Mouse (Mus musculus): ENCODE measurements around the gene Spink2. TPM values are rescaled to one million over a fixed set of nuclear protein-coding genes. Genes with fewer than 3 reads are reported as not detected.

The Spink2 gene
- polyA plus RNA-seq, 1 experiment from 2014 or later = 0.17 TPM

DNA sequence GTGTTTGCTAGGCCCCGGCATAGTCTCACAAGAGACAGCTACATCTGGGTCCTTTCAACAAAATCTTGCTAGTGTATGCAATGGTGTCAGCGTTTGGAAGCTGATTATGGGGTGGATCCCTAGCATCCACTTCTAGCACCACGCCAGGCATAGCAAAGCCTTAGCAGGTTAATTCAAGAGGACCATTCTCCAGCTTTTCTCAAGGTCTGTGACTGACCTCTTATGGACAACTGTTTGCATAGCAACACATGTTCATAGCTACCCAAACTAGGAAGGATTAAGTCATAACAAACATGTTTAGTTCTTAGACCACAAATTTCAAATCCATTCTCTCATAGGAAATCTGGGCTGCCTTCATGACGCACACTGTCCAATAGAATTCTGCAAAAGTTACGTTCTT, 40.7 kb downstream of the Spink2 start:
- no peak overlapping the region for H3K9ac ChIP-seq
- H3K4me3 ChIP-seq (replicated peaks) = no peak overlapping the region
- no peaks in the 10 kb centered on the region for H3K27me3 ChIP-seq
- no peaks in the 10 kb centered on the region for H3K36me3 ChIP-seq
- H3K27ac ChIP-seq = no peak overlapping the region
- H3K9me3 ChIP-seq (replicated peaks) = no peaks in the 10 kb centered on the region
- no peak for ATAC-seq (ENCODE audit: low read depth)
- no peak overlapping the region for H3K4me2 ChIP-seq
- H3K4me1 ChIP-seq (replicated peaks) = no peaks in the 10 kb centered on the region
- DNase-seq = no peak
- WGBS (ENCODE audit: insufficient replicate concordance) = 52% methylated on average over 5 of the region's 5 CpGs

DNA sequence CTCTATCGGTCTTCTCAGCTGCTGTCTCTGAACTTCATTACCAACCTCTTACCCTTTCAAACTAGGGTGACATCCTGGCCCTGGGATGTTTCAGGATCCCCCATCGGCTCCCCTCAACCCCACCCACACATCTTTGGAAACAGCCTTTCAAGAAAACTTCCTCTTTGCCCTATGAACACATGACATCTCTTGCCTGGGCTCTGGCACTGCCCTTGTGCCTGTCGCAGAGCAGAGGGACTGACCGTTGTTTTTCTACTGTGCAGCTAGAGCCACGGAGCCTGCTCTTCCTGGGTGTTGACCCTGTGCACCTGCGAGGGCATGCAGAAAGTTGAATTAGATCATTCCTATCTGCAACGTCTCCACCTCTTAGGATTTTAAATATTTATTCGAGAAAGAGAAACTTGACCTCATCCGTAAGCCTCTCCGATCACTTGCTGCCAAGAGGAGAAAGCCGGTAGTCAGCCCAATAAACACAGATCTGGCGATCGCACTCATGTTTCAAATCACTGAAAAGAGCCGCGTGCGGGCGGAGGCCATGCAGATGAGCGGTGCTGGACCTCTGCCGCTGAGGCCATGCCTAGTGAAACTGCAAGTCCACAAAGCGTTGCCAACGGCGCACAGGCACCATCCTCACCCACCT, 43.8 kb downstream of the Spink2 start:
- Histone ChIP-seq H3K36me3 (no peaks in the 10 kb centered on the region), H3K27me3 (no peaks in the 10 kb centered on the region), H3K4me3 (replicated peaks) (no peak overlapping the region), H3K4me2 (no peak overlapping the region), H3K27ac (no peak overlapping the region), H3K9me3 (replicated peaks) (no peaks in the 10 kb centered on the region), H3K9ac (no peak overlapping the region), H3K4me1 (replicated peaks) (no peaks in the 10 kb centered on the region)
- no peak for ATAC-seq (ENCODE audit: low read depth)
- no peak for DNase-seq
- 70% methylated on average over 22 of the region's 22 CpGs for WGBS (ENCODE audit: insufficient replicate concordance)

DNA sequence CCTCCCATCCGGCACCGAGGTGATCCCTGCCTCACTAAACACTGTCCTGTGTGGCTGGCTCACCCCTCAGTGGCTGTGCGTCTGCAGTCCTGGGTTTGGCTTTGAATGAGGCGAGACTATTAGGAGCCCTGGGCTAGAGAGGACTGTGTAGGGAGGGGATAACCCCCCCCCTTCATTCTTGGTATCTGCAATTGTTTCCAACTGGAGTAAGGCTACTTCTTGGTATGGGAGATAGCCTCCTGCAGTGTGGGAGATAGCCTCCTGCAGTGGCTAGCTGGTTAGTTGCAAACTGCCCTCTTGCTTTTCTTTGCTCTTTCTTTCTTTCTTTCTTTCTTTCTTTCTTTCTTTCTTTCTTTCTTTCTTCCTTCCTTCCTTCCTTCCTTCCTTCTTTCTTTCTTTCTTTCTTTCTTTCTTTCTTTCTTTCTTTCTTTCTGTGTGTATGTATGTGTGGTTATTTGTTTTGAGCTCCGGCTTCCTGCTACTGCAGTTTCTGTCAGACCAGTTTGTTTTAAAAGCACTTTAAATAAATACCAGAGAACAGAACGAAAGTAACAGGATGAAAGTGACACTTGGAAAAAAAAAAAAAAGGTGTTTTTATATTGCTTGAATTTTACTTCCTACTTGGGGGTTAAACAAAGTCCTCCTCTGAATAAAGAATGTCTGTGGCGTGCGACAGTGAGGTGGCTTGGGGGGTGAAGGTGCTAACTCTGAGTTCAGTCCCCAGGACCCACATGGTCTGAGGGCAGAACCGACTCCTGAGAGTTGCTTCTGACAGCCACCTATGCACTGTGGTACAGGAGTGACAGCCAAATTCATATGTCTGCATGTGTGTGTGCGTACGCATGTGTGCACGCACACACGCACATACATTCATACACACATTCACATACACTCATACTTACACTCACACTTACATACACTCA, 45.3 kb downstream of the Spink2 start:
- DNase-seq = no peak
- WGBS (ENCODE audit: insufficient replicate concordance) = 63% methylated on average over 13 of the region's 13 CpGs
- Histone ChIP-seq H3K27ac (no peak overlapping the region), H3K9me3 (replicated peaks) (no peaks in the 10 kb centered on the region), H3K4me2 (no peak overlapping the region), H3K27me3 (no peaks in the 10 kb centered on the region), H3K36me3 (no peaks in the 10 kb centered on the region), H3K4me3 (replicated peaks) (no peak overlapping the region), H3K9ac (no peak overlapping the region), H3K4me1 (replicated peaks) (no peaks in the 10 kb centered on the region)
- no peak for ATAC-seq (ENCODE audit: low read depth)

DNA sequence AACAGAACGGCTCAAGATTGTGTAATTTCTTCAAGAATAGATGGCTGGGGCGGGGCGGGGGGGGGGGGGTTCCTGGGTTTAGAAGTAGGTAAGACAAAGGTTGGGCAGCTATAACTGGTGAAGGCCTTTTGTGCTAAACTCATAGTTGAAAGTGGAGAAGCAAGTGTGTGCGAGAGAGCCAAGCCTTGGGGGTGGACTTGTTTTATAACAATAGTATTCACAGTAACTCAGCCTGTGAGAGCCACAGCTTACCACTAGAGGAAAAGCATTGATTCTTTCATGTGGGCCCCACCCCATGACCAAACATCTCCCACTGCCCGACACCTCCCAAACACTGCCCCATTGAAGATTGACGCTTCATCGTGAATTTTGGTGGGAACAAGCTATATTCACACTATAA, 47.7 kb downstream of the Spink2 start:
- H3K4me2 ChIP-seq = no peak overlapping the region
- H3K4me1 ChIP-seq (replicated peaks) = no peaks in the 10 kb centered on the region
- 71% methylated on average over 7 of the region's 7 CpGs for WGBS (ENCODE audit: insufficient replicate concordance)
- no peak overlapping the region for H3K27ac ChIP-seq
- no peaks in the 10 kb centered on the region for H3K36me3 ChIP-seq
- H3K9ac ChIP-seq = no peak overlapping the region
- ATAC-seq (ENCODE audit: low read depth) (no peak), DNase-seq (no peak)
- no peaks in the 10 kb centered on the region for H3K9me3 ChIP-seq (replicated peaks)
- H3K27me3 ChIP-seq = no peaks in the 10 kb centered on the region
- no peak overlapping the region for H3K4me3 ChIP-seq (replicated peaks)

DNA sequence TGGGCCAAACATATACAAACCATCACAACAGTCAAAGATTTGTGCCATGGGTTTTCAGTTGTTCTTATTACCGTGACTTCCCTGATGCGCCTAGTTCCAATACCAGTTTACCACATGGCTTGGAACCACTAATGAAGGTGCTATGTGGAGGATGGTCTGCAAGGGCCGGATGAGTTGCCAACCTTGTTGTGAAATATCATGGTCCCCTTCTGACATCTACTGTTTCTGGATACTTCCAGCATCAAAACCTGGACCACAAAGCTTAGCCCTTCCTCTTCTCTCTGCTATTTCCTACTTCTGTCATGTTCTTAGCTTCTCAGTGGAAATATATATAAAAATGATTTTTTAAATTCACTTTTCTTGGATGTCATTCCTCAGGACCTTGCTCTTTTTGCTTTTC, 48.7 kb downstream of the Spink2 start:
- Histone ChIP-seq H3K9me3 (replicated peaks) (no peaks in the 10 kb centered on the region), H3K9ac (no peak overlapping the region), H3K27ac (no peak overlapping the region), H3K4me1 (replicated peaks) (no peaks in the 10 kb centered on the region), H3K27me3 (no peaks in the 10 kb centered on the region), H3K4me2 (no peak overlapping the region), H3K36me3 (no peaks in the 10 kb centered on the region), H3K4me3 (replicated peaks) (no peak overlapping the region)
- 59% methylated on average over 3 of the region's 3 CpGs for WGBS (ENCODE audit: insufficient replicate concordance)
- no peak for DNase-seq
- no peak for ATAC-seq (ENCODE audit: low read depth)

DNA sequence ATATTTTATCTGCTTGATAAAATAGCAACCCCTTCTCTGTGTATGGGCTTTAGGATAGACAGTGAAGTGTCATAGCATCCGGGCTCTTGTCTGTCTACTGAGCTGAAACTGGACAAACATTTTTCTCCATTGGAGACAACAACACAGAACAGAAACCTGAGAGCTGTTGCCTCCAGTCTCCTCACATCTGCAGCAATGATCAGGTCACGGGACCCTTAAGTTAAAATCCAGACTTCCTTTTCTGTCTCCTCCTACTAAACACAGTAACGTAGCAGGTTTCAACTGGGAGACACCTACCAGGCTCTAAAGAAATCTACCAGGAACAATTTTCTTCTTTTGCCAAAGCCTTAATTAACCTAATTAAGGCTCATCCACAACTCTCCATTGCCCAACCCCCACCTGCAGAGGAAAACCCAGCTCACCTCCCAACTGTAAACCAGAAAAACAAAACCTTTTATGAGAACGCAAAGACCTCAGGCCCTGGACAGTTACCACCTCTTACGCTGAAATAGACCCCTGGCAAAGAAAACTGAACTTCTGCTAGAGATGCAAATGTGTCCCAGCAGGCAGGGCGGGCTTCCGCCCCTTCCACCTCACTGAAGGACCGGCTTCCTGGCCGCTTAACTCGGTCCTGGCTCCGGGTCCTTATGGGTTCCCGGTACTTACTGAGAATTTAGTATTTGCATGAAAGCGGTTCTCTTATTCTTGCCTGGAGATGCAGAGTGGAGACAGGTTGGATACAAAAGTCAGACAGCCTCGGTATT, 53.3 kb downstream of the Spink2 start:
- no peak overlapping the region for H3K4me3 ChIP-seq (replicated peaks)
- WGBS (ENCODE audit: insufficient replicate concordance) = 42% methylated on average over 14 of the region's 14 CpGs
- DNase-seq (no peak), ATAC-seq (ENCODE audit: low read depth) (no peak)
- H3K27ac ChIP-seq = no peak overlapping the region
- H3K9ac ChIP-seq = no peak overlapping the region
- no peaks in the 10 kb centered on the region for H3K36me3 ChIP-seq
- H3K27me3 ChIP-seq = no peaks in the 10 kb centered on the region
- no peaks in the 10 kb centered on the region for H3K4me1 ChIP-seq (replicated peaks)
- no peaks in the 10 kb centered on the region for H3K9me3 ChIP-seq (replicated peaks)
- H3K4me2 ChIP-seq = no peak overlapping the region

DNA sequence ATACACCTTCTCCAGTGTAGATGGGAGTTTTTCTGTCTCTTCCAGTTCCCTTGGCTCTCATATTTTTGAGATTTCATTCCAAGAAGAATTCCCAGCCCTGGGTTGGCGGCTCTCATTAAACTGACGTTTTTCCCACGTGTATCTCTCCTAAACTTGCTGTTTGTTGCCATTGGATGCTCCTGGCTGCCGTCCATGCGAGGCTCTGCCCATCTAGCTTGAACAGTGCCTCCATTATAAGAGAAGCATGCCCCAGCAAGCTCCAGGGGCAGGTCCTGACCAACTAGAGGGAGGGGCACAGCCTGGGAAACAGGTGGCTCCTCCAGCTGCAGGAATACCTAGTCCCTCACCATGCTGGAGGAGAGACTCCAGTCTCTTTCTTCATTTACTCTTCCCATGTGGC, 54.3 kb downstream of the Spink2 start:
- Histone ChIP-seq H3K4me3 (replicated peaks) (no peak overlapping the region), H3K27ac (no peak overlapping the region), H3K36me3 (no peaks in the 10 kb centered on the region), H3K9ac (no peak overlapping the region), H3K4me1 (replicated peaks) (no peaks in the 10 kb centered on the region), H3K4me2 (no peak overlapping the region), H3K9me3 (replicated peaks) (no peaks in the 10 kb centered on the region), H3K27me3 (no peaks in the 10 kb centered on the region)
- no peak for DNase-seq
- WGBS (ENCODE audit: insufficient replicate concordance) = 69% methylated on average over 5 of the region's 5 CpGs
- ATAC-seq (ENCODE audit: low read depth) = no peak

DNA sequence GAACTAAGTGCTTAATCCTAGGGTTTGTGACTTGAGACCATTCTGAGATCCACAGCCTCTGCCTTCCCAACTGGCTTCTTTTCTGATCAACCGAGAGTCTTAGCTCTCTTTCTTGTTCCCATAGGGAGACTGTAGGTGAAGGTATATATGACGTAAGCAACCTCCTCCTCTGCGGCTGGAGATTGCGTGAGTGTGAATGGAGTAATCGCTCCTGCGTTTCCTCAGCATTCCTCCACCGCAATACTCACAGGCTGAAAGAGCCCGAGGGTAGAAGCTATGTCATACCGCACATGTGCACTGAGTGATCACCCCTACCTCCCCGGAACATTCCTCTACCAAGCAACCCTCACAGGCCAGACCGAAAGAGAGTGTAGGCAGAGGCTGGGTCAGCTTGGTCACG, 55.7 kb downstream of the Spink2 start:
- Histone ChIP-seq H3K9ac (no peak overlapping the region), H3K4me1 (replicated peaks) (peaks cover 8% of the 10 kb centered on the region), H3K9me3 (replicated peaks) (no peaks in the 10 kb centered on the region), H3K36me3 (no peaks in the 10 kb centered on the region), H3K27ac (no peak overlapping the region), H3K4me2 (no peak overlapping the region), H3K27me3 (no peaks in the 10 kb centered on the region), H3K4me3 (replicated peaks) (no peak overlapping the region)
- 77% methylated on average over 12 of the region's 12 CpGs for WGBS (ENCODE audit: insufficient replicate concordance)
- DNase-seq = no peak
- ATAC-seq (ENCODE audit: low read depth) = no peak

Other genes with a start within 250 kb of the Spink2 start
- 54.6 and 55.9 TPM in 2 replicates for gene Srp72, start 236.8 kb downstream of the Spink2 start, polyA plus RNA-seq (2015; fragmentation: Nextera tagmentation; extraction: Ambion mirVana)
- gene Arl9, start 207.4 kb downstream of the Spink2 start, polyA plus RNA-seq (2015; fragmentation: Nextera tagmentation; extraction: Ambion mirVana) = 0.32 TPM in 1 of 2 replicates, not detected in the other
- gene Thegl, start 195.4 kb downstream of the Spink2 start, polyA plus RNA-seq (2015; fragmentation: Nextera tagmentation; extraction: Ambion mirVana) = 0.38 and 0.40 TPM in 2 replicates
- gene Hopx, start 96.3 kb downstream of the Spink2 start, polyA plus RNA-seq (2015; fragmentation: Nextera tagmentation; extraction: Ambion mirVana) = 0.14 TPM in 1 of 2 replicates, not detected in the other
- 8.0 and 9.0 TPM in 2 replicates for gene Rest, start 54.0 kb upstream of the Spink2 start, polyA plus RNA-seq (2015; fragmentation: Nextera tagmentation; extraction: Ambion mirVana)
- gene Noa1, start 98.6 kb upstream of the Spink2 start, polyA plus RNA-seq (2015; fragmentation: Nextera tagmentation; extraction: Ambion mirVana) = 30.1 and 33.6 TPM in 2 replicates
- 35.3 and 43.0 TPM in 2 replicates for gene Polr2b, start 98.7 kb upstream of the Spink2 start, polyA plus RNA-seq (2015; fragmentation: Nextera tagmentation; extraction: Ambion mirVana)
- 13.3 and 15.6 TPM in 2 replicates for gene Igfbp7, start 196.6 kb upstream of the Spink2 start, polyA plus RNA-seq (2015; fragmentation: Nextera tagmentation; extraction: Ambion mirVana)